Mouse (Mus musculus) thymus, adult 2 months (tissue): ENCODE measurements around the gene Sbk2.

Source experiments
- CTCF ChIP-seq: fragments of 200-500 bp; IDR thresholded peaks from 2 replicates; pipeline ENCODE4 v1.5.1; 2012; ENCODE audit warnings: mild to moderate bottlenecking, control low read depth, low read length, moderate library complexity, borderline replicate concordance; ENCODE audit not compliant: control insufficient read depth, poor library complexity, insufficient read depth; ENCODE audit errors: extremely low read depth
- POLR2A ChIP-seq: fragments of 200-500 bp; IDR thresholded peaks from 2 replicates; pipeline ENCODE4 v1.6.1; 2012; ENCODE audit warnings: mild to moderate bottlenecking, low read length, control low read depth, moderate library complexity; ENCODE audit not compliant: control insufficient read depth, poor library complexity, insufficient read depth; ENCODE audit errors: extremely low read depth

DNA sequence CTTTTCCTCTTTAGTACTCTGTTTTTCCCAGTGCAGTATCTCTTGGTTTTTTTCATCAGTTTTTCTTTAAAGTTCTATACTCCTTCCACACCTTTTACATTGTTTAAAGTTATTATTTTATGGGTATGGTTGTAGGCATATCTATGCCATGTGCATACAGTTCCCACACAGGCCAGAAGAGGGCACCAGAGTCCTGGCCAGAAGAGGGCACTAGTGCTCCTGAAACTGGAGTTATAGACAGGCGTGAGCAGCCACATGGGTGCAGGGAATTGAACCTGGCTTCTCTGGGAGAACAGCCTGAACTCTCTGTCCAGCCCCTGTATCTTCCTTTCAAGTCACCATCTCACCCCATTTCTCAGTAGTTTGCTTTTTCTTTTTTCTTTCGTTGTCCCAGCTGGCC lies 25.8 kb downstream of the Sbk2 start:
- TF ChIP-seq POLR2A, result no peak
- peak; percentile 59; the same call in 1 of the 2 replicates for TF ChIP-seq CTCF
